Mouse (Mus musculus) brain, embryonic 14.5 days (tissue): ENCODE data around the gene Tmem19. TPM values are rescaled to one million over a fixed set of nuclear protein-coding genes. Genes with fewer than 3 reads are reported as not detected.
"Not testable (repeated sequence)": the region's sequence is repeated elsewhere in the genome, so short reads cannot be mapped to it uniquely, and the experiment has no call there.

ENCODE experiments used
- DNase-seq: peaks from one replicate; pipeline ENCODE4 v3.0.0-alpha.2; 2011; ENCODE audit warnings: low read depth
- CTCF ChIP-seq: fragments of 200-500 bp; IDR thresholded peaks from 2 replicates; pipeline ENCODE4 v1.5.1; 2012; ENCODE audit warnings: inconsistent platforms, mild to moderate bottlenecking, moderate library complexity, borderline replicate concordance; ENCODE audit not compliant: insufficient read depth, insufficient read length; ENCODE audit errors: extremely low read depth
- POLR2A ChIP-seq: fragments of 200-500 bp; IDR thresholded peaks from 2 replicates; pipeline ENCODE4 v1.6.1; 2012; ENCODE audit warnings: mild to moderate bottlenecking, inconsistent platforms, borderline replicate concordance; ENCODE audit not compliant: poor library complexity, insufficient read depth, insufficient read length, severe bottlenecking; ENCODE audit errors: extremely low read depth
- polyA plus RNA-seq: library from polyadenylated mRNA; depleted of rRNA; stranded (reverse); fragments of >200 nt; gene quantifications from 2 replicates; pipeline ENCODE4 v1.2.3, GENCODE M21; 2012

Tmem19 gene
- polyA plus RNA-seq, 1 experiment: 32.6 TPM

- no peak for DNase-seq
- no peak for TF ChIP-seq CTCF
- no peak for TF ChIP-seq POLR2A
Observed at GRCm38 (mm10) chr10:115342771-115343425, 19.4 kb downstream of the Tmem19 start.

- DNase-seq: no peak
- no peak for TF ChIP-seq CTCF
- TF ChIP-seq POLR2A: no peak
Observed at GRCm38 (mm10) chr10:115339820-115340328, 22.4 kb downstream of the Tmem19 start.

GRCm38 (mm10) chr10:115336901-115337300, 25.4 kb downstream of the Tmem19 start:
- TF ChIP-seq CTCF: no peak
- TF ChIP-seq POLR2A: no peak
- no peak for DNase-seq

GRCm38 (mm10) chr10:115333528-115333927, 28.8 kb downstream of the Tmem19 start:
- no peak for DNase-seq

GRCm38 (mm10) chr10:115332997-115333396, 29.3 kb downstream of the Tmem19 start:
- TF ChIP-seq POLR2A: no peak
- no peak for TF ChIP-seq CTCF
- DNase-seq: no peak

More at GRCm38 (mm10) chr10:115333528-115333927, 28.8 kb downstream of the Tmem19 start:
- TF ChIP-seq CTCF (no peak), POLR2A (no peak)

- no peak for TF ChIP-seq POLR2A
- TF ChIP-seq CTCF: no peak
- no peak for DNase-seq
Observed at GRCm38 (mm10) chr10:115332420-115332952, 29.8 kb downstream of the Tmem19 start.

GRCm38 (mm10) chr10:115329010-115329530, 33.2 kb downstream of the Tmem19 start:
- no peak for DNase-seq
- TF ChIP-seq CTCF (no peak), POLR2A (no peak)

- TF ChIP-seq CTCF (no peak), POLR2A (no peak)
- DNase-seq: no peak
Observed at GRCm38 (mm10) chr10:115328514-115328913, 33.8 kb downstream of the Tmem19 start.

GRCm38 (mm10) chr10:115323295-115323694, 39.0 kb downstream of the Tmem19 start:
- DNase-seq: peak; percentile 87
- TF ChIP-seq POLR2A (no peak), CTCF (peak; percentile 89)

- TF ChIP-seq POLR2A (no peak), CTCF (no peak)
- no peak for DNase-seq
Observed at GRCm38 (mm10) chr10:115321317-115322035, 40.8 kb downstream of the Tmem19 start.

- DNase-seq: not testable (repeated sequence)
Observed at GRCm38 (mm10) chr10:115318388-115318787, 43.9 kb downstream of the Tmem19 start.
